Mouse (Mus musculus) kidney, postnatal 36 days (tissue): ENCODE data around the gene Olfr352.

Experiments used
- DNase-seq, 2 experiments: peaks; one replicate each; pipeline ENCODE4 v3.0.0; 2021 to 2022; ENCODE audit warnings: mixed read lengths in 2 of 2

Gene Olfr352

GRCm38 (mm10) chr2:36868160-36868559 is at the start of gene Olfr352:
Olfr352 (plus strand) TSS chr2:36868460.
- DNase-seq = no peak

- DNase-seq = no peak
Measured at GRCm38 (mm10) chr2:36846010-36846409, 22.2 kb upstream of the Olfr352 start, which contains the start of gene Olfr350. Olfr350 (plus strand) TSS chr2:36846310.

GRCm38 (mm10) chr2:36862560-36862959 is 5.7 kb upstream of the Olfr352 start, which contains the start of gene Olfr351:
Olfr351 (minus strand) TSS chr2:36862660.
- DNase-seq = no peak

GRCm38 (mm10) chr2:36892836-36893235 is 24.6 kb downstream of the Olfr352 start, which contains the start of gene Olfr353:
Olfr353 (minus strand) TSS chr2:36892936.
- no peak for DNase-seq

GRCm38 (mm10) chr2:36897114-36897513 is 28.9 kb downstream of the Olfr352 start:
- DNase-seq = no peak

- DNase-seq = no peak
Measured at GRCm38 (mm10) chr2:36905380-36905779, 37.1 kb downstream of the Olfr352 start, which contains the start of gene Olfr354. Olfr354 (plus strand) TSS chr2:36905680.
